Mouse (Mus musculus) lung, postnatal 14 days (tissue): ENCODE measurements around the gene Eya3.
"Not testable (repeated sequence)": the region's sequence is repeated elsewhere in the genome, so short reads cannot be mapped to it uniquely, and the experiment has no call there.

ENCODE experiments used
- DNase-seq: peaks from one replicate; pipeline ENCODE4 v3.0.0; 2021

Gene Eya3

DNA sequence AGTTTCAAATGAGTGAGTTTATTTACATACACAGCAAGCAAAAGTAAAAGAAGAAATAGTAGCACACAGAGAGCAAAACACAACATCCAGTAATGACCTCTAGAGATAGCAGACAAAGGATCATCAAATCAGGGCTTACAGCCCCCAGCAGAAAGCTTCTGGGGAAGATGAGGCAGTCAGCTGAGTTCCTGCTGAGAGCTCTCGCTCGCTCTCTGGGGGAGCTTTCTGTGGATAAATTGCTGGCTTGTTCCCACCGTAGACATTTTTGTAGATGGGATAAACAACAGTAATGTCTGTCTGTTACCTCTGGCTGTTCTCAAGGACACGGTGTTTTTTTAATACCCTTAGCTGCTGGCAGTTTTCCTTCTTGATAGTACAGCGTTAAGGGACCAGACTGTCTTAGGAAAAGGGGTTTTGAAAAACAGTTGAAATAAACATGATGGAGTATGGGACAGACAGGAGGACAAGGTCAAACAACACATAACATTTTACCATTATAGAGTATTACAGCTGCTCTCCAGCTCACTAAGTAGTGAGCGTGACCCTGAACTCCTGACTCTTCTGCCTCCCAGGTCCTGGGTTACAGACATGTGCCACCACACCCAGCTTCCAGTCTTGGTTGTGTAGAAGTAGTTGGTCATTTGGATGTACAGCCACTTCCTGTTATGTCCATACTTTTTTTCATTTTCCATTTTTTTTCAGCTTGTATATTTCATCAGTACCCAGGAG, 10.6 kb downstream of the Eya3 start:
- no peak for DNase-seq

DNA sequence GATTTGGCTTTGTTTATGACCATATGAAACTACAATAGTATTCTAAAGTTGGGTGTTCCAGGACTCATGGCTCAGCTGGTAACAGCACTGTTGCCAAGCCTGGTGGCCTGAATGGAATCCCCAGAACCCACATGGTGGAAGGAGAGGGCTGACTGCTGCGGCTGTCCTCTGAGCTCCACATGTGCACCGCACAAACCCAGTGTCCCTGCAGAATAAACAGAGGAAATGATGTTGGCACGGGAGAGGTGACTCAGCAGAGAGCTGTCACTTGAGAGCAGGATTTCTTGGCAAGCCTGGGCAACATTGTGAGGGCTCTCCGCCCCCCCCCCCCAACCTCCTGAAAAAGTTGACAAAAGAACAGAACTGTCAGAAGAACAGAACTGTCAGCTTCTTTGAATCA, 14.1 kb downstream of the Eya3 start:
- peak; percentile 74 for DNase-seq

DNA sequence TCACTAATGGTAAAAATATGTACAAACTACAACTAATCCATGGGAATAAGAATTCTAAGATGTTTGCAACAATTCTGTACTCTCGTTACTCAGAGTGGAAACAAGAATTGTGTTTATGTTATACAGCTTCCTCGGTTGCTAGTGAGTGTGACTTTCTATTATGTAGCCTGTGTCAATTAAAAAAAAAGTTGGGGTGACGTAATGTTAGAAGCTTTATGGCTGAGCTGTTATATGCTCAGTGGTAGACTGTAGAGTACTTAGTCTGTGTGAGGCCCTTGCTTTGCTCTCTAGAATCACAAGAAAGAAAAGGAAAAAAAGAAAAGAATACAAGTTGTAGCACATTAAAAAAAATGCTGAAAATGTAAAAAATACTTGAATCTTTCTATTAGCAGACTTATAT, 15.0 kb downstream of the Eya3 start:
- no peak for DNase-seq

DNA sequence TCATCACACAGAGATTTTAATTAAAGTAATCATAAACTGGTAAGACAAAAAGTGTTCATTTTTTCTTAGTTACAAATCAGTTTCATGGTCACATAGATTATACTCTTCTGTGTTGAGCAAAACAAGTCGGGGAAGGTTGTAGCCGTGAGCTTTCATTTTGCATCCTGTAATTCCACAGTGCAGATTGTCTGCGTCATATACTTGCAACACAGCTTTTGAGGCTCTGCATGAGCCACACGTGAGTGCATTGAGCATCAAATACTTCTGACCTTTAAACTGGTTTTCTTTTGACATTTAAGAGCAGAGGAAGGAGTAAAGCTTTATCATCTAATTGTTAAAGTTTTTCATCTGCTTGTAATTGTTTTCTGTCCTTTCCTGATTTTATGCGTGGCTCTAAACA, 16.5 kb downstream of the Eya3 start:
- no peak for DNase-seq

DNA sequence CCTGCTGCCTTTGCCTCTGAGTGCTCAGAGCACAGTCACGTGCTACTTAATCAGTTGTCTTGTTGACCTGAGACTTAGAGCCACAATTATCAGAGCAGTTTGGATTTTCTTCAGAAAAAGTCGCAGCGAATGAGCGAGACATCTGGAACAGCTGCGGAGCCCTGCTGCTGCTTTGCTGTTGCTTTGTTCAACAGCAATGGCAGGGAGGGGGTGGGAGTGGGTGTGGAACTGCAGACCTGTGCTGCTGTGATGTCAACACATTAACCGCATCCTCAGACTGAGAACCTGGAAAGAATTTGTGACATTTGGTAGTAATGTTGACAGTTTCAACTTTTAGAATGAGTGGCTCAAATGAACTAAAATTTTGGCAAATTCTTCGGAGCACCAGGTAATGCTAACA, 20.3 kb downstream of the Eya3 start:
- DNase-seq = no peak

DNA sequence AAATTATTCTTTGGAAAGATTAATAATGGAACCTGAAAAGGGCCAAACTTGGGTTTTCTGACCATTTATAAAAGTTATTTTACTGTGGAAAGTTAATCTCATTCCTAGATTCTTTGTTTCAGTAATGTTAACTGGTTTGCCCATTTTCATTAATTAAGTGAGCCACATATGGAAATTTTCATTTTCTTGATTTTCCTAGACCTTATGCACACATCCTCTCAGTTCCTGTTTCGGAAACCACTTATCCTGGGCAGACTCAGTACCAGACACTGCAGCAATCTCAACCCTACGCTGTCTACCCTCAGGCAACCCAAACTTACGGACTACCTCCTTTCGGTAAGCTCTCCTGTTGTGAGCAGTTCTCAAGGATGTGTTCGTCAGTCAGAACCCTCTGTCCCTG, 33.9 kb downstream of the Eya3 start:
- no peak for DNase-seq

DNA sequence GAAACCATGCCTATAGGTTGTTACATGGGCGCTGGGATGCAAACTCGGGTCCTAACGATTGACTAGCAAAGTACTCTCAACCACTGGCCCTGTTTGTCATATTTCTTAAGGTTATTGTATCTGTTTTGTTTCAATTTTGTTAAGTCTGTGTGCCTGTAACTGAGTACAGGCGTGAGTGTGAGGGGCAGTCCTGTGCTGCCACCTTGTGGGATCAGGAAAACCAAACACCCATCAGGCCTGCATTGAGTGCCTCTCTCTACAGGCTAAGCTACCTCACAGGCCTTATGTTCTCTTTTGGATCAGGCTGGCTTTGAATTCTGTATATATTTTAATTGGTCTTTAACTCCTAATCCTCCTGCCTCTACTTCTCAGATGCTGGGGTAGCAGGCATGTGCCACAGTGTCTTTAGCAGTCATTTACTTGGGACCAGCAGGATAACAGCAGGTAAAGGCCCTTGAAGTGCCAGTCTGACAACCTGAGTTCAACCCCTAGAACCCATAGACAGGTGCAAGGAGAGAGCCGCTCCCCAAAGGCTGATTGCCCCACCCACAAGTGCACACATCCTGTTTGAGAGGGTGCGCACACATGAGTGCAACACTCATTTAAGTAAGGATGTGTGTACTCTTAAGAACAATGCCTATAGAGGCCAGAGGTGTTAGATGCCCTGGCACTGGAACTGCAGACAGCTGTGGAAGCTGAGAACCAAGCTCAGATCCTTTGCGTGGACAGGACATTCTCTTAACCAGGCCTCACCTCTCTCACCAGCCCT, 38.2 kb downstream of the Eya3 start:
- peak; percentile 49 for DNase-seq

DNA sequence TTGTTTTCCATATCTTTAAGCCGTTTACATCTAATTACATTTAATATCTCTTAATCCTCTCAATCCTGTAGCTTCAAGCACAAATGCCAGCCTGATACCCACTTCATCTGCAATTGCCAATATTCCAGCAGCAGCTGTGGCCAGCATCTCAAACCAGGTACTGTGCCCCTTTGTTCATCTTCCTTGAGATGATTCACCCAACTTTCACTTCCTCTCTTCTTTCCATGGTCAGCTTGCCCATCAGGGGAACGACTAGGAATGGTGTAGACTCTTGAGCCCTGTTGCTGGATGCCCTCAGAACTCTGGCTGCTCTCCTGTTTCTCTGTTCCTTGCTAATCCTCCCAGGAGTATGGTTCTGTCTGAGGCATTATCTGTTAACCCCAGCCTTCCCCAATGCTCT, 50.8 kb downstream of the Eya3 start:
- DNase-seq = no peak

DNA sequence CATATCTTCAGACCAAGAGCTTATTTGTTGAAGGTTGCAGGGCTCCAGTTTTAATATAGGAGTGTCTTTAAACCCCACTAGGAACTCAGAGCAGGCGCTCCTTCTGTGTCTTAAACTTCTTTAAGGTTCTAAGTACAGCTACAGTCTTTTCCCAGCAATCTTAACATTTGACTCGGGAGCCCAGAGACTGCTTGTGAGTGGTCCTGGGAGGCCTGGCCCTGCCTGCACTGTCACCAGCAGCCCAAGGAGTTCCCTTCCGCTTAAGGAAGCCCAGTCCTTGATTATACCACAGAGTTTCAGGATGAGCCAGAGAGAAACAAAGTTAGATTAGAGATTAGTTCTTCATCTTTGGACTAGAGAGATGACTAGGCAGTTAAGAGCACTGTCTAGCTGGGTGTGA, 54.6 kb downstream of the Eya3 start:
- DNase-seq = no peak

DNA sequence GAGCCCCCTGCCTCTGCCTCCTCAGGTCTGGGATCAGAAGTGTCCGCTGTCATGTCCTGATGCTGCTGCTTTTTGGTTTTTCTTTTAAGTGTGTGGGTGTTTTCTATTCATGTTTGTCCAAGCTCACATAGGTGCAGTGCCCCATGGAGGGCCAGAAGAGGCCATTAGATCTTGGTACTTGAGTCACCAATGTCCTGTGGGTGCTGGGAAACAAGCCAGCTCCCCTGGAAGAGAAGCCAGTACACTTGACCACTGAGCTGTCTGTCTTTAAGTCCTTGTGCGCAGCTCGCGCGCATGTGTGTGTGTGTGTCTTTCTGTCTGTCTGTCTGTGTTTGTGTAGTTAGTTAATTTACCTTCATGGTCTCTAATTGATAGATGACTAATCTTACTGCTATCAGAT, 63.3 kb downstream of the Eya3 start:
- peak; percentile 7 for DNase-seq

DNA sequence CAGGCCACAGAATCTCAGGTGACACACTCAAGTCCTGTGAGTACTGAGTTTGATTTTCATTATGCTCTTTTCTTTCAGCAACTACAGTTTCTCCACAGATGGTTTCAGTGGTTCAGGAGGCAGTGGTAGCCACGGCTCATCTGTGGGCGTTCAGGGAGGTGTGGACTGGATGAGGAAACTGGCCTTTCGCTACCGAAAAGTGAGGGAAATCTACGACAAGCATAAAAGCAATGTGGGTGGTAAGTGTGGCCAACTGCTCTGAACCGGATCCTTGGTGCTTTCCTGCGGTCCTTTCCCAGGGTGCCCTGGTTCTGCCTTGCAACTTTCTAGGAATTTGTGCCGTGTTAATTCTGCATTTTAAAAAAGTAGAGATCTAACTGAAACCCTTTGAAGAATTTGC, 68.1 kb downstream of the Eya3 start:
- DNase-seq = no peak

DNA sequence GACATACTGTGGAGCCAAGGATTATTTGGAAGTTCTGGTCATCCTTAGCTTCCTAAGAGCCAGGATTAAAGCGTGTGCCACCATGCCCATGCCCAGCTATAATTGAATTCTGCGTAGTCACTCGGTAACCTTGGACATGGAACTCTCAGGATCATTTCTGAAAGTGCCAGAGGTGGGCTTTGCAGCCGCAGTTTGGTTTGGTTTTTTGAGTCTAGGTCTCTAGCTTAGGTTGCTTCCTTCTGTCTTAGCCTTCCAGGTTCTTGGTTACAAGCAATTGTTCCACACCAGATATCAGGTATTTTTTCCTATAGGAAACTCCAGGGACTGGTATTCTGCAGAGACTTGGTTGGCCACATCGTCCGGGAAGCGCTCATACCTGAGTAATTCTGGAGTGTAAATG, 74.4 kb downstream of the Eya3 start:
- DNase-seq = no peak

DNA sequence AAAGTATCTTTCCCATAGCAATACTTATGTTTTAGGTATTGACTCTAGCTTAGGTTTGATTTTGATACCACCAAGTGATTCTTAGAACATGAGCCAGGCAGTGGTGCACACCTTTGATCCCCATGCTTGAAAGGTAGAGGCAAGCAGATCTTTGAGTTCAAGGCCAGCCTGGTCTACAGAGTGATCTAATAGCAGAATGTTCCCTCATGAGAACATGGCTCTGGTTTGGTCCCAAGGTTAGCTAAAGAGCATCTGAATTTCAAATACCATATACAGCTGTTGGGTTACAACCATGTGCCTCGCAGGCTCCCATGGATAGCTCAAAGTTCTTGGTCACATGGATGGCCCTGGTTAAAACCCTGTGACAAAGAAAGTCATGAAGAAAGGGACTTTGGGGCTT, 79.5 kb downstream of the Eya3 start:
- DNase-seq = no peak

DNA sequence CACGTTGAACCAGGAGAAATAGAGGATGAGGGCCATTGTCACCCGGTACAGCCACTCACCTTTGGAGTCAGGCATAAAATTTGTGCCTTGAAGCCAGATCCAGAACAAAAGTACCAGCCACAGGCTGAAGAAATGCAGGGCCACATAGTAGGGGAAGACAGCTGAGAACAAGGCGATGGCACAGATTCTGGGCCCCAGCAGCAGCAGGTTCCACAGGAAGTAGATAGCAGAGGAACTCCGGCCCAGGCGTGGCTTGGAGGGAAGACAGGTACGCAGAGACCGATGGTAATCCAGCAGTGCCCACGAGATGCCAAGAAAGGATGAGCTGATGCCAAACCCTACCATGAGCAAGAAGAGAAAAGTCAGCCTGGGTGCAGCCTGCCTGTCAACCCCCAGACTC, 89.4 kb downstream of the Eya3 start:
- DNase-seq = no peak

DNA sequence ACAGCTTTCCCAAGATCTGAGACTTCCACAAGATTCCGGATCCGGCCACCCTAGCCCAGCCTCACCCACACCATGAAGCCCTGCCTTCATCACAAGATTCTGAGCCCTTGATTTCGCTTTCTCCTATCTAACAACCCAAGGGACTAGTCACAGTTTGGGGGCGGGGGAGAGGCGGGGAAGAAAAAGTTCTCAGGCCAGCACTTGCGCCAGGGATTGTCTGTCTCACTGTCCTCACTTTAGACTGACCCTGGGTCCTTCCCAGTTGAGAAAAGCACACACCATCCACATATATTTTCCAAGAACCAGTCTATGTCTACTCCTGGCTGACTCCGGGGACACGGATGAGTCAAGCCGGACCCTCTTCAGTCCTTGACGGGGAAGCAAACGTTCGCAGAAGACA, 92.8 kb downstream of the Eya3 start:
- no peak for DNase-seq

DNA sequence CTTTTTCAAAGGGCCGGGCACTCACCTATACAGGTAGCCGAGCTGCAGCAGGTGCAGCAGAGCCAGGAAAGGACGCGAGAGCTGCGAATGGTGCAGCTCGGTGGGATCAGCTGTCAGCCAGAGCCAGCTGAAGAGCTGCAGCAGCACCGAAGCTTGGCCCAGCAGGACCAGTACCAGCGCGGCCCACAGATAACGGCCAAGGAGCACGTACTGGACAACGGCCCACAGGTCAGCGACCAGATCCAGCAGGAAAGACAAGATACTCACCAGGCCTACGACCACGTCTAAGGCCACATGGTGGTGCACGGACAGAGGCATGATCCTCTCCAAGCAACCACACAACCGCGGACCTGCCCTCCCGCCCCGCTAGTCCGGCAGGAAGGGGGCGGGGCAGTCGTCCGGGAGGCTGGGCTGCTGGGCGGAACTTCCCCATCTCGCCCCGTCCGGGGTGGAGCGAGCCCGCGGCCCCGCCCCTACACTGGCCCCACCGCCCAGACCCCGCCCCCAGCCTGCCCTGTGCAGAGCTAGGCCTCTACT, 93.4 kb downstream of the Eya3 start, which contains the start of gene Xkr8:
Xkr8 (minus strand) TSS at position 399 of the 537 bp plus-strand sequence.
- DNase-seq = peak; percentile 93

DNA sequence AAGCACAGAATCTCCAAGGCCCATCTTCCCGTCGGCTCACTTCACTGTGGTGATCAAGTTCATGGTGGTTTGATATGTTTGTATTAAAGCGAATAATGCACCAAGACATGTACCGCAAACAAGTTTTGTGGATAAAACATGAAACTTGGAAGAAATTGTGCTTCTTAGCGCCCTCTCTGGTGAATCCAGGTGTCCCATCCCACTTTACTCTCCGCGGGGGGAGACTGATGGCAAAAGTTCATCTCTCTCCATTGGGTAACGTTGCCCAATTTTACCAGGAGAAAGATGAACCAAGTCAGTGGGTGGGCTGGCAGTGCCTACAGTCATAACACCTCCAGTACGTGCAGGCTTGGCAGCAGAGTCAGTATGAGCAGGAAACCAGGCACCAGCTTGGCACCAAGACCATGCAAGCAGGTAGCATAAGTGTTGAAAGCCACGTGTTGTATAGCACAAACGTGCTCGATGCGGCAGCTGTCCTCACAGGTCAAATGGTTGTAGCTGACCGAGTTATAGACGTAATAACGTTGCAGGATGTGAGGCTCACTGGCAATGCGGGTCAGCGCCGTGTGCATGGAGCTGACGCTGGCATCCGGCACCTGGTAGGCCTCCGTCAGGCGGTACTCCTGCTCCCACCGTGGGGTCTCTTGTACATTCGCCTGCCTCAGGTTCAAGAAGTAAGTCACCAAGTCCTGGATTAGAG, 94.4 kb downstream of the Eya3 start:
- DNase-seq = no peak

DNA sequence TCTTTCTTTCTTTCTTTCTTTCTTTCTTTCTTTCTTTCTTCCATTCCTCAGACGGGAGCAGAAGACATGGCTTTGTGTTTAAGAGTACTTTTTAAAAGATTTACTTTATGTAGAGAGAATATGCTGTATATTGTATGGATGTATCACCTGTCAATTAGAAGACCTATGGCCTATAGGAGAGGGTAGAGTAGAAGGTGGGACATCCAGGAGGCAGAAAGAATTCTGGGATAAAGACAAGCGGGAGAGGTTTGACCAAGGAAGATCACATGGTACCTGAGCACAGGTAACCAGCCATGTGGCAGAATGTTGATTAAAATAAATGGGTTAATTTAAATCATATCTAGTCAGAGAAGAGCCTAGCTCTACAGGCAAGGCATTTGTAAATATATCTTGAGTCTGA, 96.0 kb downstream of the Eya3 start:
- DNase-seq = no peak

DNA sequence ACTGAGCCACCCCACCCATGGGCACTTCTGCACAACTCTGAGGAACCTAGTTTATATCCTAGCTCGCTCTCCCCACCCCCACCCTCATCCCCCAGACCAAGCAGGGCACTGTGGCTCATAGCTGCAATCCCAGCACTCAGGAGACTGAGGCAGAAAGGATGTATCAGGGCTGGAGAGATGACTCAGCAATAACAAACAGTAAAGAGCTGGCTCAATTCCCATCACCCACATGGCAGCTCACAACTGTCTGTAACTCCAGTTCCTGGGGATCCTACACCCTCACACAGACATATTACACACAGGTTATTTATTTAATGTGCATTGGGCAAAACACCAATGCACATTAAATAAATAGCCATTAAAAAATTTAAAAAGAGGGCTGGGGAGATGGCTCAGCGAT, 96.6 kb downstream of the Eya3 start:
- no peak for DNase-seq

DNA sequence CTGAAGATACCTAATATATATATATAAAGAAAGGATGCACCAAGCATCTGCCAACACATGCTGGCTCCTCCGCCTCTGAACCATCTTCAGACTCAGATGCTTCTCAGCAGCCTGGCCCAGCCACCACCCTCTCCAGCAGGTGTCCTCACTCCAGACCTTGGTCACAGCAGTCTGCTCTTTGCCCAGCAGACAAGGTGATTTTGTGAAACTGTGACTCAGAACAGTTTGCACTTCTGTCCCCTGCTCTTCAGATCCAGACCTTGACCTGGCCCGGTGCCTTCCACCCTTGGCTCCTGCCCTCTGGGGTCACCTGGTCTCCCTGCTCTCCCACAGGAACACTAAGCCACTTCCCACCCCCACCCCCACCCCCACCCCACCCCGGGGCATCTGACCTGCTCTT, 97.1 kb downstream of the Eya3 start:
- DNase-seq = no peak

DNA sequence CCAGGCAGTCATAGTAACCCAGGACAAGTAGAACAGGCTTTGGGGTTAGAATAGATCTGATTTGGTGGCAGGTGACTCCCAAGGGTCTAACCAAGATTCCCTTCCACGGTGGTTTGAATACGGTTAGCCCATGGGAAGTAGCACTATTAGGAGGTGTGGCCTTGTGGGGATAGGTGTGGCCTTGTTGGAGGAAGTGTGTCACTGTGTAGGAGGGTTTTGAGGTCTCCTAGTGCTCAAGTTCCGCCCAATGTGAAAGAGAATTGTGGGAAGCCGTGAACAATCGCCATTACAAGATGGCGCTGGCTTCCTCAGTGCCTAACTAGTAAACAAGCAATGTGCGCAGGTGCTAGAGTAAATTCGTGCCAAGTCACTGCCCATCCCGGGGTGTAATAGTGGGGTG, 98.4 kb downstream of the Eya3 start:
- not testable (repeated sequence) for DNase-seq

DNA sequence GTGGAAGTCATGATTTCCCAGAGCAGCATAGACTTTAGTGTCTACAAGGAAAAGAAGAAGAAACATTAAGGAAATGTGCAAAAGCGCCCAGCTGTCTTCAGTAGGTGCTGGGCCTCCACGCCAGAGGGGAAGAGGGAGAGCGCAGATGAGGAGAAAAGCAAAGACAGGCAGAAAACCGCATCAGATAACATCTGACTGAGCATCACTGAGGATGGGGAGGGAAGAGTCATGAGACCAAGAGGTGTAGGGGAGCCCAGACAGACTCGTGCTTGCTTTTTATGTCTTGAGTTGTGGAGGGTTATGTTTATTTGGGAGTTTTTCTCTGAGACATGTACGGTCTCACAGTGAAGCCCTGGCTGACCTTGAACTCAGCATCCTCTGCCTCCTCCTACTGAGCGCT, 102.7 kb downstream of the Eya3 start:
- no peak for DNase-seq

DNA sequence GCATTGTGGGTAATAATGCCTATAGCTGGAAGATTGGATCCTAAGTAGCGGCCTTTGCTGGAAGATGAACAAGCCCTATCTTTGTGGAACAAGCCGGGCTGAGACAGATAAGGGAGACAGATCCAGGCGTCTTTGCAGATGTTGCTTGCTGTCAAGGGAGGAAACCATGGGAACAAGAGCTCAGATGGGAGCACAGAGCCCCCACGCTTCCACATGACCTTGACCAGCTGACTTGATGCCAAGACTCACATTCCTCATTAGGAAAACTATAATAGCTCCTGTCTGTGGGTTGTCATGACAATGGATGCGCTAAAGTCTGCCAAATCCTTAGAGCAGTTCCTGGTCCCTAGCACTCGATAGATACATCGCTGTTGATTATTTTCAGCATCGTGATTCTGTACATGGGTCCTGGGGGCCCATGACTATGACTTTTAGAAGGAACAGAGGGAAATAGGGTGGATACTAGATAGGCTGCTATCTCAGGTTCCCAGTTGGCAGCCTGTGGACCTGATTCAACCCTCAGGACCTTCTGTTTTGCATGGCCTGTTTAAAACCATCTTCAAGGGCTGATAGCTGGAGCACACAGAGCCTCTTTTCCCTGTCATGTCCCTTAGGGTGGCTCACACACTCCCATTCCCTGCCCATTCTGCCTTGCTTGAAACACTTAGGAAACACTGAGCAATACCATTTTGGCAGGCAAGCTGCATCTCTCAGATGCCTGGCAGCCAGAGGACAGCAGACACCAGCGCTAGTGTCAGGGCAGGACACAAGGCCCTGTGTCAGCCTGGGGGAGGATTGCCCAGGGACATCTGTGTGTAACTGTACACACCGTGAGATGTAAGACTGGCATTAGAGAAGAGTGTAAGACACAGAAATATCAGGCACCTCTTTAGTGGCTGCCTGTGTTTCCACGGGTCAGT, 105.5 kb downstream of the Eya3 start:
- DNase-seq = no peak
